Mouse (Mus musculus): ENCODE measurements at regions not wholly inside any gene's neighbourhood (a gene's known extent, or its start where the extent isn't known, plus 50 kb on each side); places are given as distances from the start of the nearest gene placed in this dataset.

DNA sequence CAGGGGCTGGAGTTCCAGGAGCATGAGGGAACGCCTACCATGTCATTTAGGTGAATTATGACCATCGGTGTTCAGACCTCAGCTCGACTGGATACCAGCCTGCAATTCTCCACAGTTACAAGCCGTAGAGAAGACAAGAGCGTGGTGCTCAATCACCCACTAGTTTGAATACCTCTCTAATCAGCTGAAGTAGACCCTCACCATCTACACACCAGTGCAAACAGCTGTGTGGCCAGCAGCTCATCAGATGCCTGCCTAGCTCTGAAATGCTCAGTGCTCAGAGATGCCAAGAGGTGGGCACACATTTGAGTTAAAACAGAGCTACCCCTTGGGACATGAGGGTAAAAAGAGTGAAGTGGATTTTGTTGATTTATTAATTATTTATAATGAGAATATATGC, 660.2 kb downstream of the Magi1 start:
- no peak for DNase-seq
- intact Hi-C loops (cut with DNase I): no loop called here

DNA sequence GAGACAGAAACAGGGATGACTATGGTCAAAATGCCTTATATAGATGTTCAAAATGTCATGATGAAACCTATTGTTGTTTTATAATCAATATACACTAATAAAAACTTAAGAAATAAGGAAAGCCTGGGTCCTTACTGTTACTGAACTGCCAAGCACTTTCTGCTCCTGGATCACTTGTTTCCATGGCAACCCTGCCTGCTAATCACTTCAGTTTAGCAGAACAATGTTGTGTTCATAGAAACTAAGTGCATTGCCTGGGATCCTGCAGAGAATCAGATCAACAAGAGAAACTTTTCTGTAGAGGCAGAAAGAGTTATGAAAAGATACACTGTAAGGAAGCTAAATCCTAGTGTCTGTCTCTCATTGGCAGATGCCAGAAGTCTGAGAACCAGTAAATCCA, 666.8 kb downstream of the Magi1 start:
- DNase-seq: no peak
- intact Hi-C loops (cut with DNase I): no loop called here

DNA sequence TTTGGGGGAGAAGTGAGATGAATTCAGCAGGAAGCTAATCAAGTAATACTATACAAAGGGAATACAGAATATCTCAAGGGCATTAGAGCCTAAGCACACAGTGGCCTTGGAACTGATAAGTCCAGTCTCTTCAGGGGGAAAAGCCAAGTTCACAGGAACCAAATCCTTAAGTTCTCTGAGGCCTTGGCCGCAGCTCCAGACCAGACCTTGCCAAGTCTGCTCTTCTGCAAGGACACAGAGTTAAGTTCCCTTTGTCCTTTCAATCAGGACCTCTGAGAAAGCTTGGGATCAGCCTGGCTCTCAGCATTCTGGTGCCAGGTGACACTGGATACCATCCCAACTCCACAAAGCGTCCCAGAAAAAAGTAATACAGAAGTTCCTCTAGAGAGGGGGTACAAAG, 657.1 kb upstream of the Adamts9 start:
- intact Hi-C loops (cut with DNase I): no loop called here
- no peak for DNase-seq

DNA sequence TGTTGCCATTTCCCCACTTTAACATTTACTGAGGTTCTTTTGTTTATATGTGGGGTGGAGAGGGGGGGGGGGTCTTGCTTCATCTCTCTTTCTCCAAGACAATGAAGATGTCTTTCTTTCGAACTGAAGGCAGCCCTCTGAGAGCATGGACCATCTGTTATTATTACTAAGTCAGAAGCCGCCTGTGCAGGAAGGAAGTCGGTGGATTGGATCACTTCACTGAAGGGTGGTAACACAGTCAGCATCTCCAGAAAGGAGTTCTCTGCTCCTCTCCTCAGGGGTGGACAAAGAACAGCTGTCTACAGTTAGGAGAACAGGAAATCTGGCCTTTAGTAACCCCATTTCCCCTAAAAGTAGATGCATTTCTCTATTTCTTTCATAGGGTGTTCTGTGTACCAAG, 656.1 kb upstream of the Adamts9 start:
- intact Hi-C loops (cut with DNase I): no loop called here
- DNase-seq: no peak

DNA sequence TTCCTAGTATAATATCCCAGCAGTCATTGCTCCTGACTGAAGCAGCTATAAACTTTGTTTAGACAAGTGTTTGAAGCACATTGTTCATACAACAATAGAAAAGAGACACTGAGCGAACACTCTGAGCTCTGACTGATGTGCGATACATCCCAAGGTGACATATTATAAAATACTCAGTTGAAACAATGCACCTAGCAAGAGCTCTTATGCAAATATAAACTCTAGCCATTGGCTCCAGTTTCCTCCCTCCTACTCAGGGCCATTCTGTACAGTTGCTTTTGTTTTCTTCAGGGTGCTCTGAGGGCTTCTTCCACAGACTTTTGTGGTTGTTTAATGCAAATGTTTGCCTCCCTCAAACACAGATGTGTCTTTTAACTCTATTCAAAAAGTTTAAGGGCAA, 646.6 kb upstream of the Adamts9 start:
- intact Hi-C loops (cut with DNase I): no loop called here
- no peak for DNase-seq

DNA sequence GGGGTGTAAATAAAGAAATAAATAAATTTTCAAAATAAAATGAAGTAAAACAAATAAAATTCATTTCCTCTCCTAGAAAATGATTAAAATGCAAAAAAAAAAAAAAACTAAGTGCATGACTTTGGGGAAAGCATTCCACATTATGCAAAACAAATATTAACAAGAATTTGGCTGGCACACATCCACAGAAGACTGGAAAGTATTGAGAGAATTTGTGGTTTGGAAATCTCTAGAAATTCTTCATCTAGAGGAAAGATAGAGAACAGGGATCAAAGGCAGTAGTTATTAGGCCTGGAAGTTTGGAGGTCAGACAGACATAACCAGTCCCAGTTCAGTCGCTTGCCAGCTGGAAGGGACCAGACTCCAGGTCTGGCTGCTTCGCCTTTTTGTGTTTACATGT, 643.6 kb upstream of the Adamts9 start:
- intact Hi-C loops (cut with DNase I): no loop called here

DNA sequence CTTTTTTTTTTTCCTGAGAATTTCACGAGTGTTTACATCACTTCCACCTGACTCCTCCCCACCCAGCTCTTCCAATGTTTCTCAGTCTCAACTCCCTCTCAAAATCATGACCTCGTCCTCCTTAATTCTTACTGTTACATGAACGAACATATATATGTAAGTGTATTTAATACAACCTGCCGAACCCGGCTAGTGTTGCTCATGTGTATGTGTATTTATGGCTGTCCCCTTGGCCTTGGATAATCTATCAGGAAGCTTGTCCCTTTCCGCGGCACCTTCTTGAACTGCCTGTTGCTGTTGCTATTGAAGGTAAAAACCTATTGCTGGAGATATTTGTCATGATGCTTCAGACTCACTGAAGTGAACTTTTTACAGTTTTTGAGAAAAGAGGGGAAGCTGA, 637.8 kb upstream of the Adamts9 start:
- intact Hi-C loops (cut with DNase I): no loop called here
- DNase-seq: no peak

More for the DNA sequence above, 643.6 kb upstream of the Adamts9 start:
- no peak for DNase-seq

DNA sequence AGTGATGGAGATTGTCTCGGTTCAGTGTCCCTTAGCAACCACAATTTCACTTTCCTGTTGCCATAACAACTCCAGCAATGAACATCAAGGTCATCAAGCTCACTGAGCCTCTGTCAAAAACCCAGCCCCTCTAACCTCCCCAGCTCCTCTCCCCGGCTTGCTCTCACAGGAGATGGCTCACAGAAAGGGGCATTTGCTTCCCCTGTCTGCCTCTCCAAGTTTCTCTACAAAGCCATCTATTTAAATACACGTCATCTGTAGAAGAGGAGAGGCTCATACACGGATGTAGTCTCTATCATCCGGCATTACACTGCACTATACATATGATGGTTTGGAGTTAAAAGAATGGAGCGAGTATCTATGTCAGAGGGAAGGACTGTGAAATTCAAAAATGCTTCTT, 637.4 kb upstream of the Adamts9 start:
- intact Hi-C loops (cut with DNase I): no loop called here
- DNase-seq: no peak

DNA sequence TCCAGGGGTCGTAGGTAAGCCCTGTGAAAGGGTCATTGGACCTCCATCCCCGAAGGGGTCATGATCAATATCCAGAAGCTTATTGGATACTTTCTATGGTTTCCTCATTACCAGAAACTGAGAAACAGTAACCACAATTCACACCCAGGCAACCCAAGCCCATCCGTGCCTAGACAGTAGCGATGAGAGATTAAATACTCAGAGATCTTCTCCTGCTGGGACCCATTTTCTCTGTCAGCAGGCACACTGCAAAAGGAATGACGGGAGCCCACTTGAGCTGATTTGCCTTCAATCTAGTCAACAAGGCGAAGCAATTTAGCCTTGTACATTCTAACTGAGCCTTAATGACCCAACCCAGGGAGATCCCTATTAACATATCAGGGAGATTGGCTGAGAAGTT, 632.0 kb upstream of the Adamts9 start:
- no peak for DNase-seq
- intact Hi-C loops (cut with DNase I): no loop called here

DNA sequence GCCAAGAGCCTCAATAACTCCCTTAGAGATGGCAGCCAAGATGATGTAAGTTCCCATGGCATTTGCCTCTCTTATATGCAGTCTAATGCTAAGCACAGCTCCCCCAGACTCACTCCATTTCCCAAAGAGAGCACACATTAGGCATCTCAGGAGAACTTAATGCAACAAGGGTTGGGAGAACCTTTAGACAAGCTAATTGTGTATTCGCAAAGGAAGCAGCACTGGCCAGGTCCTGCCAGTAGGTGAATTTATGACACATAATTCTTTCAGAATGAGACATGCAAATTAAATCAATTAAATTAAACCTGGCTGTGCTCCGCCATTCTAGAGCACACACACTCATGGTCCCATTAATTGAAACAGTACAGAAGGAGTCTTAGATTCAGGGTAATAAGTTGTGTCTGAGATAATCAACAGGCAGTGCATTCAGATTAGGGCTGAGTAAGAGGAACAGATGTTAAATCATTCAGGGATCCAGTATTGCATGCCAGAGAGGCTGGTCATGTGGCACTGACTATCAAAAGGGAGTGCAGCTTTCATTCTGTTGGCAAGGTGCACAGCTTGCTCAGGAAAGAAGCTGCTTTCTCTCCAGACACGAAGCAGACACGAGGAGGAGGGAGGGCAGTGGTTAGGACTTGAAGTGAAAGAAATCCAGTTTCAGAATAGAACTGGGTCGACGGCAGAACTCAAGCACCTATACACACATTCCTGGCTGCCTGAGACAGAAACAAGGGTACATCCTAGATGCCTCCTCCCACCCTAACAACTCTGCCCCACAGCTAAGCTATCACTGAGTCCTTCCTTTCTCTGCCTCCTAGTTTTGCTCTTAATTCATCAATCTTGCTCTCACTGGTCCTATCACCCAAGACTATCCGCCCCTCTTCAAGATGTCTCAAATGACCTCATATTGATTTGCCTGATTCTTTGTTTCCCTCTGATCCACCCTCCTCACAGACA, 630.7 kb upstream of the Adamts9 start:
- intact Hi-C loops (cut with DNase I): no loop called here

DNA sequence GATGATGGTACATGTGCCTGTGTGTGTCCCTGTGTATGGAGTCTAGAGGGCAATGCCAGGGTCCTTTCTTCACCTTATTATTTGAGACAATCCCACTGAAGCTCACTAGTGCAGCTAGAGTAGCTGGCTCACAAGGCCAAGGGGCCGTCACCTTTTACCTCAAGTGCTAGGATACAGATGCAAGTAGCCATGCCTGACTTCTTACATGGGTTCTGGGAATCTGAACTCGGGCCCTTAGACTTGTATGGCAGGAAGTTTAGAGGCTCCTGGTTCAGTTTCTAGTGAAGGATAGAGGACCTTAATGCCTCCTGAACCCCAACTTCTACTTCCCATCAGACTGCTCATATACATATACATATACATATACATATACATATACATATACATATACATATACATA, 626.6 kb upstream of the Adamts9 start:
- intact Hi-C loops (cut with DNase I): no loop called here
- no peak for DNase-seq

More for the DNA sequence above, 630.7 kb upstream of the Adamts9 start:
- peak; percentile 3 for DNase-seq

DNA sequence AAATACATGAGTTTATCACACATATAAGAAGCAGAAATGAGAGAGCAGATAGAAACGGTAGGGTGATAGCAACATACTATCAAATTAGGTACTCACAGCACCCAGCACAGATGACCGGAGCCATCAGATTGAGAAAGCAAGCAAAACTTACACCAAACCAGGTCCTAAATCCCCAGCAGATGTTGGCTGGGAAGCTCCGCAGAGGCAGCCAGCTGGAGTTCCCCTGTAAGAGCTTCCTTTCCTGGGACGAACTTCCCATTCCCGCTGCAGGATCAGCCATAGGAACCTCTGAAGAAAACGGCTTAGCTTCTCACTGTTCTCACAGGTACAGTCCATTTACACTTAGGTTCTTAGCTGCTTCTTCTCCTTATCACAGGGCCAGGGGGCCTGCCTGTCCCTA, 625.9 kb upstream of the Adamts9 start:
- DNase-seq: no peak
- intact Hi-C loops (cut with DNase I): no loop called here

DNA sequence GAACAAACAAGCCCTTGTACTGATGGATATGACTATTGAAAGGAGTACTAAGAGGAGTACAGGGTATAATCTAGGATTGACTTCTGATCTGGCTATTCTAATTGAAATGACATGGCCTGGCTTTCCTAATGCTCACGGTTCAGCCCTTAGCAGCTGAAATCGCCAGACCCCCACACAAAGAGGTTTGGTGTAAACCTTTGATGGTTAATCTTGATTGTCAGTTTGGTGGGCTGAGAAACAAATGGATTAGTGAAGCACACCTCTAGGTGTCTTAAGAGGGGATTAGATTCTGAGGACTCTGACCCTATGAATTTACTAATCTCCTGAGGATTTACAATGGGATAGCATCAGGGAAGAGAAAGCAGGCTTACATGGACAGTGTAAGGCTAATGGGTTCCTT, 623.4 kb upstream of the Adamts9 start:
- no peak for DNase-seq
- intact Hi-C loops (cut with DNase I): no loop called here

DNA sequence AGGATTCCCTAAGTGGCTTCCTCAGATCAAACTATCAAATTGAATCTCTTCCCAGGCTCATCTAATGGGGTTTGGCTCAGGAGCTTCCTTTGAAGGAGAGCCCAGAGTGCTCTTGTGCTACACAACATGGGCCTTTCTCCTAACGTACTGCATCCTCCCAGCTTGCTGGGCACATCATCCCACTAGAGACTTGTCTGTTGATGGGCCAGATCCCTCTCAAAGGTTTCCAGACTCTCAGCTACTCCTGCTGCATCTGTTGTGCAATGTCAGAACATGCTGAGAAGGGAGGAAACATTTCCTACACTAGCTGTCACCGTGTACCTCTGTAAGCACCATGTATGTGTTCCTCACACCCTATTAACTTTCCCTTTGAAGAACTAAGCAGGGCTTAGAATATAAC, 605.0 kb upstream of the Adamts9 start:
- intact Hi-C loops (cut with DNase I): no loop called here
- no peak for DNase-seq

DNA sequence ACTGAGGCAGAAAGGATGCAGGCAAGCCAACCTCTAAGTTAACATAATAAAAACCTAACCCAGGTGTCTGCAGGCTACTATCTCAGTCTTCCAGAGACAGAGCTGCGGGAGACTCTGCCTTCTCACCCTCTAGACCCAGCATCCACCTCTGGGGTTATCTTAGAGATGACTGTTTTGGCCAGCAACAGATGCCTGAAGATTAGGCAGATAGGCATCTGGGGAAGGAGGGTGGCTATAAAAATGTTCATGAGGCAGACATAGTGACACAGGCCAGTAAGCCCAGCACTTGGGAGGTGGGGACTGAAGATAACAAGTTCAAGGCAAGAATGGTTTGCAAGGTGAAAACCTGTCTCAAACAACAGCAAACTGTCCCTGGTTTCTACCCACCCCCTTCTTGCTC, 601.0 kb upstream of the Adamts9 start:
- intact Hi-C loops (cut with DNase I): no loop called here

DNA sequence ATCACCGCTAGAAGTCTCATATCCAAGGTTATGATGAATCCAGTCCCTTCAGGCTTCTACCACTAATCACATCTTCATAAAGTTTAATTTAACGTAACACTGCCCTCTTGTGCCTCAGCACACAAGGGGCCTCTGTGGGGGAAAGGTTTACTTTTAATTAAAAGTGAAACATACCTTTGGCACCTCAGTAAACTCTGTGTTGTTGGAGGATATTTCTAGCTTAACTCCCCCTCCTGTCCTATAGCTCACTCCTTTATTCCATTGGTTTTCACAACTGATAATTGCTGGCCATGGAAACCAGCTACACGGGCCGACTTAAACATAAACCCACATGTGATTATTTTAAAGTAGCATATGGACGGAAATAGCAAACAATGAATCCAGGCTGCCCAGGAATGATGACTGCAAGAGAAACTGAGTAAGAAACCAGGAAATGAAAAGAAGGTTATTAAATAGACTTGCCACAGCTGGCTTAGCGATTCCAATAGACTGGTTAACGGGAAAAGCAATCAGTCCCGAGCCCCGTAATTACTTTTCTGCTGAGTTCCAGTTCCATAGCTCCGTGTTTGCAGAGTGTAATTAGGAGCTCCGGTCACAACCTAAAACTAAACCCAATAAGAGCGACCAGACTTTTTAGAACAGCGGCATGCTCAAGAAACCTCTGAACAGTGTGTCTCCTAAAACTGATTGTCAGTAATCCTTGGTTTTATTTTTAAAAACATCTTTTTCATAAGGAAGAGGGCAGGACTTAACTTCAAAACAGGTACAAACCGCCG, 600.2 kb upstream of the Adamts9 start:
- intact Hi-C loops (cut with DNase I): loop anchor here (2.0 kb wide), 1 partner anchor 757 kb away; no protein-coding TSS in a partner anchor
- no peak for DNase-seq

More for the DNA sequence above, 601.0 kb upstream of the Adamts9 start:
- no peak for DNase-seq

DNA sequence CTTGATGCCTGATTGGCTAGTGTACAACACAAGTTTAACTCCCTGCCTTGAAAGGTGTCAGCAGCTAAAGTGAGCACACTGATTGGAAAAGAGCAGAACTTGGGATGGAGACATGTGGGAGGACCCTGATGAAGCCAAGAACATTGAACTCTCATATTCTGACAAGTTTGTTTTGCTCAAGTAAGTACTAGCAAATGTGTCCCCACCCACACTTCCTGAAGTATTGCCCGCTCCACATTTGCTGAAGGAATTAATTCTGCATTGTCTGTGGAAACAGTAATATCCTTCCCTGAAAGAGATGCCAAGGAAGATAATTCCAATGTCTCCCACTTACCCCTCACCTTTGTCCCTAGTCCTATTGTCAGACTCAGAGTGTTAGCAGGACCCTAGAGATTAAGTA, 596.3 kb upstream of the Adamts9 start:
- intact Hi-C loops (cut with DNase I): no loop called here
- no peak for DNase-seq

DNA sequence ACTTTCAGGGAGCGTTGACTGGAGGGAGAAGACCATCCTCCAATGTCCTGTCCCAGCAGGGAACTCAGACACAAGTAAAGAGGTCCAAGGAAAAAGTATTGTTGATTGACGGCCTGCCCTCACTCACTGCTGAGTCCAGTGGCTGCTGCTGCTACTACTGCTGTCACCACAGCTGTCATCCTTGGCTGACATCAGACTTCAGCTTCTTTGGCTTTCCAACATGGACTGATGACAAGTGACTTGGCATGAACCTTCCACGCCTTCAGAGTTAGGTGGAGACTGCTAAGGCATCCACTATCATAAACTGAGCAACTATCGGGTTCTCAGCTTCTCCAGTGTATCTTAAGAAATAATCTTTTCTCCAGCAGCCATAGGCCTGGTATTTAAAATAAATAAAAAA, 595.9 kb upstream of the Adamts9 start:
- intact Hi-C loops (cut with DNase I): no loop called here
- DNase-seq: peak; percentile 8

DNA sequence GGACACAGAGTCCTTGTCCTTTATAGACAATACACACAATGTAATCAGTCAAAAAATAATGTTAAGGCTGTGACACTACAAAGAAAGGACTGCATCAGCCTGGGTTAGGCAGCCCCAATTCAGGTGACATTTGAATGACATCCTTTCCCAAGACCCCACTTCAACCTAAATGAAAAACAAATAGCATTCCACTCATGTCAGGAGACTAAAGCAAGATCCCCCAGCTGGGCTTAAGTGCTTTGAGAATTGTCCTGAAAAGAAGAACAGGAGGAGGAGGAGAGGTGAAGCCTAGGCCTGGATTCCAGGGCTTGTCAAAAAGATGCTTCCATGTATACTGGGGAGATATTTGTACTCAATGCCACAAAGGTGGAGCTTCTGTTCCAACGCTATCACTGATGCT, 594.7 kb upstream of the Adamts9 start:
- intact Hi-C loops (cut with DNase I): no loop called here
- no peak for DNase-seq

DNA sequence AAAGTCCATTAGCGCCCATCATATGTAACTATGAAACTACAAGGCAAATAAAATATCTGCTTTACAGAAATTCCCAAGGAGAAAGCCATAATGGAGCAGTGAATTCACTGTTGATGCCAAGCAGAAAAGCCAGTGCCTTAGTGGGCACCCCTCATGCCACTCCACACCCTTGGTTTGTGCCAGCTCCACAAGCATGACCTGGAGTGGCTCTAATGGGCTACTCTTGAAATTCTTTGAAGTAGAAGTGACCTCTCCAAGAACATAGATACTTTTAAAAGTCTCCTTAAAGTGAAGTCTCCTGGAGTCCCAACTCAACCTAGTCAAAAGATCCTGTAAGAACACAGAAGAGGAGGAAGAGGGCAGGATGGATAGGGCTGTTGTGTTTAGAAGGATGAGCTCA, 593.8 kb upstream of the Adamts9 start:
- DNase-seq: no peak
- intact Hi-C loops (cut with DNase I): no loop called here

DNA sequence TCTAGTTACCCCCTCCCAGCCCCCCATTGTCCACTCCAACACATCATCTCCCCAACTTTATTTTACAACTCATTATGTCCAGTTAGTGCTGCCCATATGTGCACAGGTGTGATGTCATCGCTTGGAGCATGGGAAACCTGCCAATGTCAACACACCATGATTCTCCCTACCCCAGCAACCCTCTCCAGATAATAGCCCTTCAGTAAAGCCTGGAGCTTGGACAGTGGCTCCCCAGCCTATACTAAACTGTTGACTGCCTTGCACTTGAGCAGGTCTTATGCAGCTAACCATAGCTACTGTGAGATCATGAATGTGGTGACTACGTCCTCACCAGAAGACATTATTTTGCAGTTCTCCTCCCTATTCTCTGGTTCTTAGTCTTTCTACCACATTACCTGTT, 570.5 kb upstream of the Adamts9 start:
- intact Hi-C loops (cut with DNase I): no loop called here
- DNase-seq: no peak

DNA sequence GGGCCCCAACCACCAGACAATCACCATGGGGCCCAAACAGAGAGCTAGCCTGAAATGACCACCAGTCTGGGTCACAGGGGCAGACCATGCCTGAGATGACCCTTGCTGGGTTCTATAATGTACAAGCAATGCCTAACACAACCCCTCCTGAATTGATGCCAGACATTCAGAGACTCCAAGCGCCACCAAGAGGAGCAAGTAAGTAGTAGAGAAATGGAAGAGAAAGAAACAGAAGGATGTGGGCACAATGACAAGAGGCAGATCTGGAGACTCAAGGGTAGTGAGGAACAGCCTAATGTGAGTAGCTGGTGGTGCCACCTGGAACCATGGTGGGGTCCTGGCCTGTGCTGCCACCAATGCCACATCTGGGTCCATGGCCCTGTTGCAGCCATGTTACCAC, 566.6 kb upstream of the Adamts9 start:
- intact Hi-C loops (cut with DNase I): no loop called here
- no peak for DNase-seq
